Comparison of ENCODE assay signal across 20 mouse cellular contexts in the genomic region with DNA sequence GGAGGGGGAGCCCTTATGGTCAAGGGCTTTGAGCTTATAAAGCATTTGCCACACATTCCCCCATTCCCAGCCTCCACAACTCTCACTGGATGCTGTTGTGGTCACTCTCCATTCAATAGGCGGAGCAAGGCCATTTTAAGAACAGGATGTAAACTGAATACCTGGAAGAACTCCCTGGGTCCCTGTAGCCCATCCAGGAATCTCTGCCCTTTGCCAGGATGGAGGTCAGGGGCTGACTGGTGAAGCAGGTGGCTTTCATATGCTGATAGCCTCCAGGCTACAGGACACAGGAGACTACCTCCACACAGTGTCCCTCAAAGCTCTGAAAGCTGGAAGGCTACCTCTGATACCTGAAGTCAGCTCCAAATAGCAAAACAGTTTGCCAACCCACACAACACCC. TPM values are rescaled to one million over a fixed set of nuclear protein-coding genes. Genes with fewer than 3 reads are reported as not detected.
A peak's percentile ranks its signal among the peaks of the same experiment; 100 is the strongest.
DNase-seq lines count a peak whose midpoint lies in the region; ATAC-seq and TF ChIP-seq lines count a peak whose summit lies in the region.
"Had no signal": no experiment of that assay in that cellular context is flagged by ENCODE, and none has a peak within 500 bp of the region (broad histone marks: within the 10 kb centered on the region; RNA-seq: fewer than 3 reads in every experiment).

No protein-coding gene starts in this region.

- WGBS in heart, embryonic 13.5 days, result 92% methylated on average over 1 of the region's 1 CpGs
- 86% methylated on average over 1 of the region's 1 CpGs for WGBS in heart, embryonic 12.5 days

- no peaks in the 10 kb centered on the region for H3K36me3 ChIP-seq in heart, embryonic 13.5 days
- no peaks in the 10 kb centered on the region for H3K36me3 ChIP-seq in heart, embryonic 12.5 days
- H3K36me3 ChIP-seq: embryonic facial prominence, embryonic 10.5 days; embryonic facial prominence, embryonic 13.5 days; forebrain, embryonic 12.5 days; forebrain, embryonic 15.5 days; G1E; heart, embryonic 15.5 days; hindbrain, embryonic 12.5 days; hindbrain, embryonic 15.5 days had no signal

- no peak for ATAC-seq in heart, embryonic 13.5 days (ENCODE audit: extremely low read depth, insufficient number of reproducible peaks, low FRiP score, low TSS enrichment)
- no peak for ATAC-seq in heart, embryonic 12.5 days (ENCODE audit: insufficient number of reproducible peaks, low FRiP score)
- ATAC-seq: forebrain, embryonic 15.5 days; intestine, postnatal 0 days; Patski had no signal

- H3K4me2 ChIP-seq in heart, embryonic 13.5 days, result no peak overlapping the region
- no peak overlapping the region for H3K4me2 ChIP-seq in heart, embryonic 12.5 days
- H3K4me2 ChIP-seq: embryonic facial prominence, embryonic 13.5 days; forebrain, embryonic 12.5 days; forebrain, embryonic 15.5 days; heart, embryonic 15.5 days; hindbrain, embryonic 12.5 days; hindbrain, embryonic 15.5 days had no signal

- H3K4me1 ChIP-seq in heart, embryonic 13.5 days, result peaks cover 18% of the 10 kb centered on the region
- peaks cover 16% of the 10 kb centered on the region for H3K4me1 ChIP-seq in heart, embryonic 12.5 days (replicated peaks)

- H3K27ac ChIP-seq in gastrocnemius, adult 2 months, result peak overlapping the region; percentile 63
- H3K27ac ChIP-seq in heart, embryonic 13.5 days (replicated peaks), result no peak overlapping the region
- H3K27ac ChIP-seq in heart, embryonic 12.5 days (ENCODE audit: poor library complexity, severe bottlenecking), result no peak overlapping the region
- H3K27ac ChIP-seq: embryonic facial prominence, embryonic 10.5 days; embryonic facial prominence, embryonic 13.5 days; forebrain, embryonic 12.5 days; forebrain, embryonic 15.5 days; heart, embryonic 15.5 days; hindbrain, embryonic 12.5 days; hindbrain, embryonic 15.5 days had no signal

- intact Hi-C loops in gastrocnemius, adult 2 months (cut with DNase I), result no loop called here

- no peak for DNase-seq in gastrocnemius, adult 2 months
- DNase-seq in gastrocnemius, postnatal 10 days, result no peak
- DNase-seq in heart, adult 8-10 months (ENCODE audit: low spot score), result peak; percentile 36
- no peak for DNase-seq in heart, postnatal 4 days
- peak; percentile 21 for DNase-seq in ES-CJ7 (ENCODE audit: low read depth, low spot score)
- no peak for DNase-seq in spleen, adult 18-20 months
- DNase-seq: embryo, embryonic 11 days had no signal

- 0 out of 2 replicates have a peak overlapping the region, but pooled peaks have one; percentile 10 for H3K9ac ChIP-seq in heart, embryonic 13.5 days
- H3K9ac ChIP-seq in heart, embryonic 12.5 days, result no peak overlapping the region
- H3K9ac ChIP-seq: embryonic facial prominence, embryonic 13.5 days; forebrain, embryonic 12.5 days; forebrain, embryonic 15.5 days; heart, embryonic 15.5 days; hindbrain, embryonic 12.5 days; hindbrain, embryonic 15.5 days had no signal

- H3K9me3 ChIP-seq in heart, embryonic 13.5 days, result no peaks in the 10 kb centered on the region
- H3K9me3 ChIP-seq in heart, embryonic 12.5 days (replicated peaks), result no peaks in the 10 kb centered on the region
- H3K9me3 ChIP-seq: embryonic facial prominence, embryonic 10.5 days; embryonic facial prominence, embryonic 13.5 days; forebrain, embryonic 12.5 days; forebrain, embryonic 15.5 days; G1E; heart, embryonic 15.5 days; hindbrain, embryonic 12.5 days; hindbrain, embryonic 15.5 days had no signal

- peaks cover 30% of the 10 kb centered on the region; the same call in 1 of the 2 replicates for H3K27me3 ChIP-seq in heart, embryonic 13.5 days (replicated peaks)
- peaks cover 8% of the 10 kb centered on the region; the same call in 1 of the 2 replicates for H3K27me3 ChIP-seq in heart, embryonic 12.5 days (replicated peaks)
- H3K27me3 ChIP-seq: hindbrain, embryonic 15.5 days; Patski had no signal

- H3K4me3 ChIP-seq in gastrocnemius, adult 2 months, result no peak overlapping the region
- no peak overlapping the region for H3K4me3 ChIP-seq in heart, embryonic 13.5 days
- H3K4me3 ChIP-seq in heart, embryonic 12.5 days, result no peak overlapping the region
- H3K4me3 ChIP-seq: embryonic facial prominence, embryonic 10.5 days; embryonic facial prominence, embryonic 13.5 days; erythroblast, embryonic 14.5 days; forebrain, embryonic 12.5 days; forebrain, embryonic 15.5 days; heart, embryonic 15.5 days; hindbrain, embryonic 12.5 days; hindbrain, embryonic 15.5 days had no signal

- TF ChIP-seq CTCF in gastrocnemius, adult 2 months (IDR thresholded peaks at IDR 0.05), result no peak

RNA-seq across cellular contexts. Expression of a gene that starts 28.2 kb away (rescaled TPM):
- total RNA-seq in gastrocnemius, adult 2 months (2021), result 10 to 100 TPM; 23.2 to 23.5 TPM
- total RNA-seq in gastrocnemius, postnatal 10 days (2021), result 100 to 1,000 TPM; 954 to 996 TPM
- total RNA-seq in heart, adult 8-10 months (2022), result 10 to 100 TPM; 27.9 to 44.7 (median 34.9) TPM
- total RNA-seq in heart, postnatal 4 days (2021), result 10 to 100 TPM; 56.1 to 60.4 TPM
- polyA plus RNA-seq in heart, embryonic 13.5 days (2015; fragmentation: Nextera tagmentation; extraction: Ambion mirVana), result 621 and 622 TPM in 2 replicates
- polyA plus RNA-seq in heart, embryonic 12.5 days (2016; fragmentation: Nextera tagmentation; extraction: Ambion mirVana), result 1,218 and 1,354 TPM in 2 replicates
- total RNA-seq: G1E had no signal

RNA-seq across cellular contexts. Expression of a gene that starts 40.9 kb away (rescaled TPM):
- under 1 TPM; 0.17 to 0.20 TPM for total RNA-seq in gastrocnemius, adult 2 months (2021)
- under 1 TPM; 0.35 to 0.54 TPM for total RNA-seq in gastrocnemius, postnatal 10 days (2021)
- under 1 TPM; 0.52 to 0.85 (median 0.54) TPM for total RNA-seq in heart, adult 8-10 months (2022)
- under 1 TPM; 0.45 to 0.55 TPM for total RNA-seq in heart, postnatal 4 days (2021)
- polyA plus RNA-seq in heart, embryonic 13.5 days (2015; fragmentation: Nextera tagmentation; extraction: Ambion mirVana), result 0.90 and 1.3 TPM in 2 replicates
- 0.90 and 0.91 TPM in 2 replicates for polyA plus RNA-seq in heart, embryonic 12.5 days (2016; fragmentation: Nextera tagmentation; extraction: Ambion mirVana)
- polyA plus RNA-seq: erythroblast, embryonic 14.5 days had no signal

Comparison
In these comparisons a context has a peak if more than half of its experiments do, and no peak if none do; other contexts are left out.
1. DNase-seq: peak in heart, adult 8-10 months (single experiment) and ES-CJ7 (single experiment); none in gastrocnemius, adult 2 months (single experiment), gastrocnemius, postnatal 10 days (single experiment), heart, postnatal 4 days (single experiment) and spleen, adult 18-20 months (0 of 2).
2. RNA of a gene that starts 28.2 kb away (total RNA-seq): 954 to 996 TPM in gastrocnemius, postnatal 10 days; 56.1 to 60.4 TPM in heart, postnatal 4 days, 27.9 to 44.7 TPM in heart, adult 8-10 months and 23.2 to 23.5 TPM in gastrocnemius, adult 2 months; every median in the first group is over 10 times any median in the second.